Mouse (Mus musculus): ENCODE results near the gene Grwd1.
A peak's percentile ranks its signal among the peaks of the same experiment; 100 is the strongest.

The Grwd1 gene

DNA sequence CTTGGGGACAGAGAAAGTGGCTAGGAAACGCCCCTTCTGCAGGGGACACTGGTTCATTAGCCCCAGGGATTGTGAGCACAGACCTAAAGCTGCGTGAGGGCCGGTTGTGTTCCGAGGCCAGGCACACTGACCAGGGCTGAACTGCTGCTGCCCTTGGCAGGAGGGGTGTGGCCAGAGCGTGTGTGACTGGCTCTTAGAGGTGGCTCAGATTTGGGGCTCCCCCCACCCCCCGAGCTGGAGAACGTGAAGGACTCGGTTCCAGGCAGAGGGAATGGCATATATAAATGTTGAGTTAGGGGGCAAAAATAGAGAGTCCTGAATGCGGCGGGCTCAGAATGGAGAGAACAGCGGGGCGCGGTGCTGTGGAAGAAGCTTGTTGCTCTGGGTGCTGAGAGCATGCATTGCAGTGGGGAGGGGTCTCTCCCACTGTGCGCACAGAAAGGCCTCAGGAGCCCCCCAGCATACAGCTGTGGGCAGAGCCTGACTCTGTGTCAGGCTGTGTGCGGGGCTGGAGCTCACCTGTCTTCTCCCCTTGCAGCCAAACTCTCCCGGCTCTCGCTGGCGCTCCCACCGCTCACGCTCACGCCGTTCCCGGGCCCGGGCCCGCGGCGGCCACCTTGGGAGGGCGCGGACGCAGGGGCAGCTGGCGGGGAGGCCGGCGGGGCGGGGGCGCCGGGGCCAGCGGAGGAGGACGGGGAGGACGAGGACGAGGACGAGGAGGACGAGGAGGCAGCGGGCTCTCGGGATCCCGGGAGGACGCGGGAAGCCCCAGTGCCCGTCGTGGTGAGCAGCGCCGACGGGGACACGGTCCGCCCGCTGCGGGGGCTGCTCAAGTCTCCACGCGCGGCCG lies 32.9 kb downstream of the Grwd1 start:
- DNase-seq, result no peak

DNA sequence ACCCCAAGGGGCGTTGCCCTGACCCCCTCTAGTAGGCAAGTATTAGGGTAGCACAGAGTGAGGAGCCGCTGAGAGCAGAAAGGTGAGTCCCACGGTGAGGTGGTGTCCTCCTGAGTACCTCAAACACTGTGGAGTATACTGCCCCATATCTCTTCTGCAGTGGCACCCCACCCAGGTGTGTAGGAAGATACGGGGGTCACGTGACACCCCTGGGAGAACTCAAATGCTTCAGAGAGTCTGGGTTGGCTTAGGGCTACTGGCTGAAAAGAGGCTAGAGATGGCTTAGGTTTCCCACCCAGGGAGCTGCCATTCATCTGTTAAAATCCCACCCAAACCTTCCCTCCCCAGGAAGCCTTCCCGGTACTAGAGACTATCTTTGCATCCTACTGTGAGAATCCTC lies 33.8 kb downstream of the Grwd1 start:
- no peak for DNase-seq

DNA sequence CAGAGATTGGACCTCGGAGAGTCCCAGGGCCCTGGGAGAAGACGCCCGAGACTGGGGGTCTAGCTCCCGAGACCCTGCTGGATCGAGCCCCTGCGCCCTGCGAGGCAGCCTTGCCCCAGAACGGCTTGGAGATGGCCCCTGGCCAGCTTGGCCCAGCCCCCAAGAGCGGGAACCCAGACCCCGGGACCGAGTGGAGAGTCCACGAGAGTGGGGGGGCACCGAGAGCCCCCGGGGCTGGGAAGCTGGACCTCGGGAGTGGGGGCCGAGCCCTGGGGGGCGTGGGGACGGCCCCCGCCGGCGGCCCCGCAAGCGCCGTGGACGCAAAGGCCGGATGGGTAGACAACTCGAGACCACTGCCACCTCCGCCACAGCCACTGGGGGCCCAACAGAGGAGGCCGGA lies 35.8 kb downstream of the Grwd1 start:
- DNase-seq, result no peak

DNA sequence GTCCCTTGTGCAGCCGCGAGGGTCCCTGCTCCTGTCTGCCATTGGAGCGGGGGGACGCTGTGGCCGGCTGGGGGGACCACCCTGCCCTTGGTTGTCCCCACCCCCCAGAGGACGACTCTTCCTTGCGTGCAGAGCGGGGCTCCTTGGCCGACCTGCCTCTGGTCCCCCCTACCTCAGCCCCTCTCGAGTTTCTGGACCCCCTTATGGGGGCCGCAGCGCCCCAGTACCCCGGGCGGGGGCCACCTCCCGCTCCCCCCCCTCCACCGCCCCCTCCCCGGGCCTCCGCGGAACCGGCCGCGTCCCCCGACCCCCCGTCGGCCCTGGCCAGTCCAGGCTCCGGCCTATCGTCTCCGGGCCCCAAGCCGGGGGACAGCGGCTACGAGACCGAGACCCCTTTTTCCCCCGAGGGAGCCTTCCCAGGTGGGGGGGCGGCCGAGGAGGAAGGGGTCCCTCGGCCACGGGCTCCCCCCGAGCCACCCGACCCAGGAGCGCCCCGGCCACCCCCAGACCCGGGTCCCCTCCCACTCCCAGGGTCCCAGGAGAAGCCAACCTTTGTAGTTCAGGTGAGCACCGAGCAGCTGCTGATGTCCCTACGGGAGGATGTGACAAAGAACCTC lies 36.7 kb downstream of the Grwd1 start:
- no peak for DNase-seq

DNA sequence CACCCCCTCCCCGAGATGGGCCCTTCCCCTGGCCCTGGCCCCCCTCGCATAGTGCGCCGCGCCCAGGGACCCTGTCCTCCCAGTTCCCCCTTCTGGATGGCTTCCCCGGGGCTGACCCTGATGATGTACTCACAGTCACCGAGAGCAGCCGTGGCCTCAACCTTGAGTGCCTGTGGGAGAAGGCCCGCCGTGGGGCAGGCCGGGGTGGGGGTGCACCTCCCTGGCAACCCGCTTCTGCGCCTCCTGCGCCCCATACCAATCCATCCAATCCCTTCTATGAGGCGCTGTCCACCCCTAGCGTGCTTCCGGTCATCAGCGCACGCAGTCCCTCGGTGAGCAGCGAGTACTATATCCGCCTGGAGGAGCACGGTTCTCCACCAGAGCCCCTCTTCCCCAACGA lies 37.5 kb downstream of the Grwd1 start:
- peak; percentile 8 for DNase-seq

DNA sequence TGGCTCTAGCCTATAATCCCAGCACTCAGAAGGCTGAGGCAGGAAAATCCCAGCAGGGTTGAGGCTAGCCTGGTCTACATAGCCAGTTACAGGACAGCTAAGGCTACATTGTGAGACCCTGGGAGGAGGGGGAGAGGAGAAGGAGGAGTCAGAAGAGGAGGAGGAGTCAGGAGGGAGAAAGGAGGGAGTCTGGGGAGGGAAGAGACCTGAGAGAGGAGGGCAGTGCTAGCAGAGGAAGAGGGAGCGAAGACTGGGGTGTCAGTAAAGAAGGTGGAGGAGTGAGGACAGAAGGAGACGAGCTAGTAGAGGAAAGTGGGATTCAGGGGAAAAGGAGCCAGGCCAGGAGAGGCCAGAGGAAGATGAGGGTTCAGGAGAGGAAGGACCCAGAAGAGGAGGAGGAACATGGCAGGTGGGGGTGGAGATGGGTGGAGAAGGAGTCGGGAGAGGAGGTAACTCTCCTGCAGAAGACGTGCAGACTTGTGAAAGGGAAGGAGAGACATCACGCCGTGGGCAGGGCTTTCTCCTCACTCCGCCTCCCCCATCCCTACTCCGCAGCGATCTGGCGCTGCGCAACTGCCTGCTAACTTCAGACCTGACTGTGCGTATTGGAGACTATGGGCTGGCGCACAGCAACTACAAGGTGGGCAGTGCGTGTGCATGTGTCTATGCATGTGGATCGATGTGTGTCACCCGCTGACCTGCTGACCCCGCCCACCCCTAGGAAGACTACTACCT lies 38.8 kb downstream of the Grwd1 start:
- no peak for DNase-seq

DNA sequence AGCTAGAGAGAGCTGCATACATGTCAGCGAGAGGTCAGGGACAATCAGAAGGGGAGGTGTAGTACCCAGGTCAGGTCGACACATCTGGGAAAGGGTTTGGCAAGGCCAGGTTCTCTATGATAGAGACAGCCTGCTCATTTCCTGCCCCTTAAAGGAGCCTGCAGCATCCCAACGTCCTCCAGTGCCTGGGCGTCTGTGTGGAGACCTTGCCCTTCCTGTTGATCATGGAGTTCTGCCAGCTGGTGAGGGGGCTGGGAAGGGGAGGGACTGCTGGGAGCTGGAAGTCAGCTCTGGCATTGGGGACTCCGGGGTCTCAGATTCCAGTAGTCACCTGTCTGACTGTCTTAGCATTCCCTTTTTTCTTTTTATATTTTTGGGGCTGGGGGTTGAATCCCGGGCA lies 40.0 kb downstream of the Grwd1 start:
- peak; percentile 76 for DNase-seq

DNA sequence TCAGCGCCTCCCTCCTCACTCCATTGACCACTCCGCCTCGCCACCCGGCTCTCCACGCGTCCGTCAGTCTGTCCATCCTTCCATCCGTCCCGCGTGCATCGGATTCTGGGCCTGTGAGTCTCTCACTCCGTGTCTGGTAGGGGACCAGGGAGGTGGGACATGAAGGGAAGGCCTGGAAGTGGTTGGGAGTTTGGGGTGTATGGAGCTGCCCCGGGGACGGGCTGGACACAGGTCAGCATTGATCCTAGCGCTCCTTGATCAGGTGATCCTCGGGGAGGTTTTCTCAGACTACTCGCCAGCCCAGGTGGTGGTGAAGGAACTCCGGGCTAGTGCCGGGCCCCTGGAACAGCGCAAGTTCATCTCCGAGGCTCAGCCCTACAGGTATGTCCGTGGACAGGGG lies 43.1 kb downstream of the Grwd1 start:
- DNase-seq, result no peak

DNA sequence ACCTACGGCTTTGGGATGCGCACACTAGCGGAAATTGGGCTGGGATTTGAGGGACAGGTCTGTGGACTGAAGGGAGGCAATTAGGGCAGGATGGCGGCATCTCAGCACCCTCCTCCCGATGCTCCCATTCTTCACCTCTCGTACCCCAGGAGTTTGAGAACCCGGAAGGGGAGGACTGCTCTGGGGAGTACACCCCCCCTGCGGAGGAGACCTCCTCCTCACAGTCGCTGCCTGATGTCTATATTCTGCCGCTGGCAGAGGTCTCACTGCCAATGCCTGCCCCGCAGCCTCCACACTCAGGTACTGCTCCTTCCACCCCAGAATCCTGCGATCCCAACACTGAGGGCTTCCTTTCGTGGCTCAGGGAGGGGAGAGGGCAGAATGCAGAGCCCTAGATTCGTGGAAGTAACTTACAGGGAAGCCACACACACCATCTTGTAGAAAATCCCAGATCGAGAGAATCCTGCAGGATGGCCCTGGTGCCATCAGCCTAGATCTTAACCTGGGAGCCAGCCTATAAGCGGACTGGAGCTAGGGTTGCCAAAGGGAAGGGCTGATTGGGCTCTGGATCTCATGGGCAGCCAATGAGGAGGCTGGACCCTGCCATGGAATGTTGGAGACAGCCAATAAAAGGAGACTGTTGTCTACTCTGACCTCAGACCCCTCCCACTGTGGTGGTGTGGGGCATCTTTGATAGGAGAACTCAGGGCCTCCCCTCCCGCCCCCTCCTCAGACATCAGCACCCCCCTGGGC lies 43.9 kb downstream of the Grwd1 start:
- DNase-seq, result no peak

DNA sequence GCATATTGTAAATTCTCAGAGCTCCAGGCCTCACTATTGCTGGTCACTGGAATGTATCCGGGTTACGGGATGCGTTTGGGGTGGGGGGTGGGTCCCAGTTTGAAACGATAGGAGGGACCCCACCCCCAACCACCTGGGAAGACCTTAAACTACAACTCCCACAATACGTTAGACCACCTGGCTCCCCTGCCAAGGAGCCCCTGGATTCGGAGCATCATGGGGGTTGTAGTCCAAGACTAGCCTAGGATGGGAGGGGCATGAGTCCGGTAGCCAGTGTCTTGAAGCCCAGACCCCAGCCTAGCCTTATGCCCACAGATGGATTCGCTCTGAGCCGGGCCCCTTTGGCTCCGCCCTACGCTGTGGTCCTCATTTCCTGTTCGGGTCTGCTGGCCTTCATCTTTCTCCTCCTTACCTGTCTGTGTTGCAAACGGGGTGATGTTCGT lies 44.6 kb downstream of the Grwd1 start:
- peak; percentile 59 for DNase-seq

DNA sequence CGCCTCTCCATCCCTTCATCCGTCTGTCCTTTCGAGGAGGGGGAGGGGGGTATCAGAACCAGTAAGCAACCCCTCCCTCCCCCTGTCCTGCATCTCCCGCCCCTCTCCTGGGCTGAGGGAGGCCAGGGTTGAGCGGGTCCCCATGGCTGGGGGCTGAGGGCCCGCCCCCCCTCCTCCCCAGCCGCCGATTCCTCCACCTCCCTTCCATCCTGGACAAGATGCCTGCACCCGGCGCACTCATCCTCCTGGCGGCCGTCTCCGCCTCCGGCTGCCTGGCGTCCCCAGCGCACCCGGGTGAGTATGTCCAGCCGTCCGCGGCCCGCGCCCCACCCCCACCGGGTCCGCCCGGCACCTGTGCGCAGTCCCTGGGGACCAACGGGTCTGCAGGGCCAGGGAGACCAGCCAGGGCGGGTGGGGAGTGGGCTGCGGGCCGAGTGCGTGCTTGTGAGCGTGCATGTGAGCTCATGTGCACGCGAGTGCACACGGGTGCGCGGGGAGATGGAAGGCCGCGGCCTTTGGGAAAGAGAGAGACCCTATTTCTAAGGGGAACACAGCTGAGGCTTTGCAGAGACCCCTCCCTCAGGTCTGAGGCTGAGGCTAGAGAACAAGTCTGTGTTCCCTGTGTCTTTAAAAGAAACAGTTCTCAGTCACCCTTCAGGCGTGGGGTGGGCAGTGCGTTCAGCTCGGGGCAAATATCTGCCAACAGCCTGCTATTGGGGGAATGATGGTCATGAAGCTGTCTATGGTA lies 45.2 kb downstream of the Grwd1 start:
- DNase-seq, result peak; percentile 67

DNA sequence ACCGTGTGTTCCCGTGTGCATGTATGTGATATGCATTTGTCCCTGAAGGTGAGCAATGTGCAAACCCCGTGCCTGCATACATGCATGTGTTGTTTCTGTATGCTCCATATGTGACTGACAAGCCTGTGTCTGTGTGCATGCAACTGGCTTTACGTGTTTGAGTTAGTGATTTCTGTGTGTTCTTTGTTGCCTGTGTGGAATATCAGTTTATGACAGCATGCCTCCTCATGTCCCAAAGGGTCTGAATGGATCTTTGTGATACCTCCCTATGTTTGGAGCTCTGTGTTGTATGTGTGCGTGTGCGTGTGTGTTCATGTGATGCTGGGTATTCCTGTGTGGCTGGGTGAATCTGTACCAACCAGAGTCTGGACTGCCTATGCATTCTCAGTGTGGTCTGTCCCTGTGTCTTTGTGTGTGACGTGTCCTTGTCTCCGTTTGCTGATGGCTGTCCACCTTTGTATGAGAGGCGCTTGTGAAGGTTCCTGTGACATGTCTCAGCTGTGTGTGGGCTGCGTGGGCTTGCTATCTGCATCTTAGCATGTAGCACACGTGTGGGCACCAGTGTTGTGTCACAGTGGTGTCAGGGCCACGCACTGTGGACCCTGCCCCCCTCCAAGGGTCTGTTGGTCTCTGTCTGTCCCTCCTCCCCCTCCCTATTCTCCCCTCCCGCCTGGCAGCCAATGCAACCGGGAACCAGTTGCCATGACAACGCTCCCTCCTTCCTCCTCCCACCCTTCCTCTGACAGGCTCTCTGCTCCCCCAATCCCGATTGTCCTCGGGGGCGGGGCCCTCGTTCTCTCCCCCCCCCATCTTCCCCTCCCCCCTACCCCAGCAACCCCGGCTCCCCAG lies 46.0 kb downstream of the Grwd1 start, which contains the start of gene Sult2b1:
Gene Sult2b1 (minus strand): TSS at position 146 of the 849 bp plus-strand sequence.
- DNase-seq, result peak; percentile 85

DNA sequence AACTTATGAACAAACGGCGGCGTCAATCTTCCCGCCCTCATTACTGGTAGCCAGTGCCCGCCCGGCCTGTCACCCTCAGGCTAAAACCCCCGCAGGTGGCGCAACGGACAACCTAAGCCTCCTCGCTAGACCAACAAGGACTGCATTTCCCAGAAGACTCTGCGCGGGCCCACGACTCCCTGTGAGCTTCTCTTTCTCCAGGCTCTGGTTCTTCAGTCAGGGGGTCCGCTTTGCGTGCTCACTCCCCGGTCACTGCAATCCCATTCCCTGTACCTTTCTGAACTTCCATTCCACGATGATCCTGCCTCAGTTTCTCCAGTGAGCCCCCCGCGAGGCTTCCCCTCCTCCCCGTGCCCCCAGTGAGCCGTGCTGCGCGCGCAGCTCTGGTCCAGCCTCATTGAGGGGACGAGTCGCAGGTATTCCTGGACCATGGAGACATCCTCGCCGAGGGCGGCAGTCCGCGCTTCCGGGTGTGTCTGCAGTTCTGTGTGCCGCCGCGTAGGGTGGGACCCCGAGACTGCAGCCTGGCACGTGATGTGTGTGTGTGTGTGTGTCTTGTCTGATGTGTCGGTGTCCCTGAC lies 47.1 kb downstream of the Grwd1 start, which contains the start of gene Lmtk3:
Gene Lmtk3 (plus strand): TSS at position 228 of the 581 bp plus-strand sequence.
- peak; percentile 78 for DNase-seq

DNA sequence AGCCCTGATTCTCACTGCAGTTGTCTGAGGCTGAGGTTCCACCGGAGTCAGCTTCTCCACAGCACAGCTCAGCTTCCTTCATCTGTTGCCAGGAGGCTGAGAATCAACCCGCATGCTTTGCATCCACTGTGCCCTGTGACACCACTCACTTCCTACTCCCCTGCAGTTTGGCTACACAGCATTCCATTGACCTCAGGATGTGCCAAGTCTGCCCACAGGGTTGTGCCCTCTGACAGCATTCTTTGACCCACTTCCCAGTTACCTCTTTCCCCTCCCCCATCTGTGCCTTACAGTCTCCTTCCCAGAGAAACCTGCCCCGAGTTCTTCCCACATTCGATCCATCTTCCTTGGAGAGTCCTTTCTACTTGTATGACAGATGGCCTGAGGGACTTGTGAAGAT lies 48.5 kb downstream of the Grwd1 start:
- DNase-seq, result no peak

DNA sequence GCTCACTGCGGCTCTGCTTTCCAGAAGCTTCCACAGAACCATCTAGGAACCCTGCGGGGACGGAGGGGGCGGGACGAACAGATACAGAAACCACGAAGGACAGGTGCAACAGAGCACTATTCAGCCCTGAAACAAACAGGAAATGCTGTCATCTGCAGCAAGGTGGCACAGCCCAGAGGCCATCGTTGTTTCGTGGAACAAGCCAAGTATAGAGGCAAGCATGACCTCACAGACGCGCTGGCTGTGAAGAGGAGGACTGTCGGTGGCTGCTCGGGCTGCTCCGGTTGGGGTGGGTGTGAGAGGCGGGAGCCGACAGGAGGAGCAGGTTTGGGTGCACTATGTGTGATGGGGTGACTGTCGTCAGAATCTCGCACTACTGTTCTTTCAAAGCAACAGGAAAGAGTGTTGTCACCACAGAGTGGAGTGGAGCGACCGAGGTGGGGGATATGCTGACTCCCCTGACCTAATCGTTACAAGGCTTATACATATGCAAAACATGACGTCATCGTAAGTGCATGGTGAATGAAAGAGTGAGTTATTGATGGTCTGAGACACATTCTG lies 51.6 kb downstream of the Grwd1 start:
- no peak for DNase-seq

DNA sequence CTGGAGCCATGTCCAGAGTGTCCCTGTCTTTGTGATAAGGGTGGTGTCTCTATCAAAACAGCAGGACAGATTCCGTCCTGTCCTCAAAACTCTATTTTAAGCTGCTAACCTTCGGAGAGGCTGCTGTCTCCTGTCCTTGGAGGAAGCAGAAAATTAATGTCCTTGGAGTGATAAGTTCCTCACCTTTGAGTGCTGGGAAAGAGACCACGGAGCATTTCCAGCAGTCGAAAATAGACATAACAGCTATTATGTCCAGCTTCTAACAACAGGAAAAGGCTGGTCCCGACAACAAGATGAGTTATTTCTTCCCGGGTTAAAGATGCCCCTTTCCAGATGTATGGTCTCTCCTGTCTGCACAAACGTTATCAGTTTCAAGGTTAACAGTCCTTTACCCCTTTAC lies 55.5 kb downstream of the Grwd1 start:
- no peak for DNase-seq

Measured in kidney, postnatal 10 days (tissue).